Mouse (Mus musculus): ENCODE data around the gene Col4a2.

Col4a2 gene

DNA sequence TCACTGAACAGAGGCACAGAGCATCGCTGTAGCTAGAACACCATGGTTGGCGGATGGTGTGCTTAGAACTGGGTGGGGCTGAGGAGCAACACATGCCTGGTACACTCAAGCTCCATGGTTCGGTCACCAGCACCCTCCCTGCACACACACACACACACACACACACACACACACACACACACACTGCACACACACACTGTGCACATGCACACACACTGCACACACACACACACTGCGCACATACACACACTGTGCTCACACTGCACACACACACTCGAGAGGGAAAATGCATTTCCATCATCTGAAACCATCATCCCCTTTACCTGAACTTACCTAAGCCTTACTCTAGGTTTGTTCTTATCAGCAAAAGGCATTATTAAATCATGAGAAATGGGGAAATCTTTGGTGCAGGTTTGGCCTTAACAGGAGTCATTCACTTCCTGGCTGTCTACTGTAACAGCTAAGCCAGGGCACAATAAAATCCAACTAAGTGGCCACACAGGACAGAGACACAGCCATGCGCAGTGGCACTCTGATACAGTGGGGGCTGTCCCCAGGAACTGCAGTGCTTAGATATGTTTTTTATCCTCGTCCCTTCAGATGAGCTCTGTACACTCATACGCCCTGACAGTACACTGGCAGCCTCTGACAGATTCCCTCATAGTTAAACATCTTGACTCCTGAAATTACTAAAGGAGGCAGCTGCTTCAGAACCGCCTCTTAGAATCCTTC, 49.1 kb downstream of the Col4a2 start:
- in situ Hi-C loops (cut with MboI), result no loop called here

DNA sequence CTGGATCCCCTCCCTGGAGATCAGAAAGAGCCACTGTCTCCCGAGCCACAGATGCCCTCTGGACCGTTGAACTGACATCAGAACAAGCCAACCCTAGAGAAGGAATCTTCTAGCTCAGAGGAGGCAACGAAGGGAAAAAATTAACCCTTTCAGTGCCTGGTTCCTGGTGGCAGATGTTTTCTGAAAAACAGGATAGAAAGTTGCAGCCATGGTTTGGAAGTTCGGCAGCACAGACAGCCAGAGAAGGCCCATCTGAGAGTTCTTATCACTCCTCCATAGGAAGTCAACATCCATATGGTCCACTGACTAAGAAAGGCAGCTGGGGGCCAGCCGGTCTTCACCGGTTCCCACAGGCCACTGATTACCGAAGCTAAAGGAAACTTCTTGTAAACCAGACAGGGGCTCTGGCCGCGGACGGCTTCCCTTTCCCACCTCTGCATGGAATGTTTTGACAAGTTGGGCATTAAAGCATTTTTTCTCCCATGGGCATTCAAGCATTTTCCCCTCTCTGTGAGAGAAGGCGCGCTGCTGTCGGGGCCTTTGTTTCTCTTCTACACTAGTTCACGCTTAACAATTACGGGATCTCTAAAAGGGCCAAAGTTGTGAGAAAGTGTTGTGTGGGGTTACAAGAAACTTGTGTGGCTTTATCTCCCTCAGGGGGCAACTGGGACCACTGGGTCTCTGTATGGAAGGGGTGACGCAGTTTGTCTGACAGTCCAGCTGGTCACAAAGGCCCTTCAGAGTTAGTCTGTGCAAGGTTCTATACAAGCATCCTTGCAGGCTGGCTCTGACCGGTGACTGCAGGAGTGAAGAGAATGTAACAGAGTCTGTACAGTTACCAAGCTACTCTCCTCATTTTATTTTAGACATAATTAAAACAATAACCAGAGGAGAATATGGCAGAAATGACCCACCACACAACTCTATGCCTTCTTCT, 49.9 kb downstream of the Col4a2 start:
- in situ Hi-C loops (cut with MboI), result no loop called here

DNA sequence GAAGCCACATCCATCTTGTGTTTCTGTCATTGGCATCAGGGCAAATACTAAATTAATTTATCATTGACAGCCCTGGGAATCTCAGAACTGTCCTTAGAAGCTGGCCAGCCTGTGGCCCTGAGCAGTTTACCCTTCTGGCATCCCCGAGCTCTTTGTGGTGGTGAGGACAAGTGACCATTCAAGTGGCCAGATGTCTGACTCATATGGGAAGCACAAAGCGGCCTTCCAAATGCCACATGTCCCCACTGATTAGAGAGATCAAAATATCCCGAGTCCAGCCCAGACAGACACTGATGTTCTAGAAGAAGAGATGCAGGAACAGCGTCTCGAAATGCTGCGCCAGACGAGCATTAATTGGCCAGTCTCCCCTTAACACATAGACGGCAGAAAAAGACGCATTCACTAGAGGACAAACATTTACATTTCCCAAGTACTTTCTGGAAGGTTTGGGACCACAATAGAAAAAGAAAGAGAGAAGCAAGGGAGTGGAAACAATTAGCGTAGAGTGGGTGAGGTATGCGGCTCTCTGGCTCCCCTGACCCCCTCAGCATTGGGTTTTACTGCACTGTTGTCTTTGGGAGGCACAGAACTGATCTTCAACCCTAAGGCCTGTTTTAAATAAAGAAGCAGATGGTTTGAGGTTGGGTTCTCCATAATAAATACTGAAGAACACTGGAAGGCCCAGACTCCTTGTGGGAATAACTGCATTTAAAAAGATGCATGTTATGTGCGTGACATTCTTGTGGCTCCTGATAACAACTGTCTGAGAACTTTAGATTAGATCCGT, 50.9 kb downstream of the Col4a2 start:
- in situ Hi-C loops (cut with MboI), result no loop called here

DNA sequence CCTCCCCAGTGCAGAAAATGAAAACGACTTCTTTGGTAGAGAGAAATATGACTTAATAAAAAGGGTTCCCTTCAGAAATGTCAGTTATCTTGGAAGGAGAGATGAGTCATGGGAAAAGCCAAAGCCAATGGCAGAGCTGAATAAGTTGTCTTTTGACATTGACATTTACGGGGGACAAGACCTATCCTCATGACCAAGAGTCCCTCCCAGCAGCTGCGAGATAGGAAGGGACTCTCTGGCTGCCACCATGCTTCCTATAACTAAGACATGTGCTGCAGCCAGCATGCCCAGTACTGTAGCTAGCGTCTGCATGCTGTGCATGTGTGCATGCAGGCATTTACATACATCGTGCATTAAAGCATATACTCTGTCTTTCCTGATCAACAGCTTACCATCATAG, 53.6 kb downstream of the Col4a2 start:
- in situ Hi-C loops (cut with MboI), result no loop called here

DNA sequence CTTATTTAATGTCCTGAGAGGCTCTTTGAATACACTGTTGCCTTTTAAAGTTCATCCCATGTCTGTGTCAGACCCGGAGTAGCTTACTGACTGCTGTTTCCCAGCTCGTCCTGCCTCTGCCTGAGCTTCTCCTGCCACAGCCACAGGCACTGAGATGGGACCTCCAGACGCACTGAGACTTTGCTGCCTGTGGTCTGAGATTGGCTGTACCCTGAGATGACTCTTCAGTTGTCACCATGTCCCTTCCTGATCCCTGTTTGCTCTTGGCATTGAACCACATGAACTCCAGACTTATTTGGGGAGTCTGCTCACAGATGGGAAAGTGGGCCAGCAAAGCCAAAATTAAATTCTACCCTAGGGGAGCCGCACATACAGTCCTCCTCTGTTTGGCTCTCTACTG, 54.1 kb downstream of the Col4a2 start:
- in situ Hi-C loops (cut with MboI), result no loop called here

DNA sequence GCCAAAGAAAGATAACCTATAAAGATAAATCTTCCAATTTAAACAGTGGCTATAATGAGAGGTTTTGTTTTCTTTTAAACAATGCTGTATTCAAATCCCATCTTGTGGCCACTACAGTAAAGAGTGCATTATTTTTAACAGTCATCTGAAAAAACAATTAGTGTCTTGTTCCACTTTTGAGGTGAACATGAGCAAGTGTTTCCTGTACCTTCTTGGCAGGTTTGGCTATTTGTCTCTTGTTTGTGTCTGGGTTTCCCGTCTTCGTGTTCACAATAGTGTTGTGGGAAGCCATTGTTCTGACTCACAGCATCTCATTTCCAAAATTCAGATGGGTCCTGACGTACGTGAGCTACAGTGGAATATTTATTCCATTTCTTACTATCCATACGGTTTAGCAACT, 55.1 kb downstream of the Col4a2 start:
- in situ Hi-C loops (cut with MboI), result no loop called here

DNA sequence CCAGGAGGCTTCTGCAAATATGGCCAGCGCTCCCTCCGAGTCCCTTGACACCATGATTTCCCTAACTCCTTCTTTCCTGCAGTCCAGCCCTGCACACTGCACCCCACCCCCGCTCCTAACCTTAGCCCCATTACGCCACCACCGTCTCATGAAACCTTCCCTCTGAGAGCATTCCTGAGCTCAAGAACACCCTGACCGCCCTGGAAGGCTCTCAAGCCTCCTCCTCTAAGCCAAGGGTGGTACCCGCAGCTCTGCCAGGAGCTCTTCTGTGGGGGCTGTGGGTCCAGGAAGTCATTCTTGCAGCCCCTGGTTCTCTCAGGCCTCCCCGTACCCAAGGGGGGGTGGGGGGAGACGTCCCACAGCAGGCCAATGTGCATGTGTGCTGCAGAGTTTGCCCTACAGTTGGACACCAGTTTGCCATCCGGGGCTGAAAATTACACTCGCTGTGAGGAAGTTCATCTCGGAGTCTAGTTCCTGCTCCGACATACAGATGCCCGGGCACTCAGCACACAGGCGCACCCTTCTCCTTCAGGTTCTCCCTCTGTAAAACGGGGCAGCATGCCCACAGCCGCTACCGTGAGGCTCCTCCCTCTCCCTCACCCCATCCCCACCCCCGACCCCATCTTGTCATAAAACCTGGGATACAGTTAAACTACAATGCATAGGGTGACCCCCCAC, 57.1 kb downstream of the Col4a2 start:
- in situ Hi-C loops (cut with MboI), result no loop called here

DNA sequence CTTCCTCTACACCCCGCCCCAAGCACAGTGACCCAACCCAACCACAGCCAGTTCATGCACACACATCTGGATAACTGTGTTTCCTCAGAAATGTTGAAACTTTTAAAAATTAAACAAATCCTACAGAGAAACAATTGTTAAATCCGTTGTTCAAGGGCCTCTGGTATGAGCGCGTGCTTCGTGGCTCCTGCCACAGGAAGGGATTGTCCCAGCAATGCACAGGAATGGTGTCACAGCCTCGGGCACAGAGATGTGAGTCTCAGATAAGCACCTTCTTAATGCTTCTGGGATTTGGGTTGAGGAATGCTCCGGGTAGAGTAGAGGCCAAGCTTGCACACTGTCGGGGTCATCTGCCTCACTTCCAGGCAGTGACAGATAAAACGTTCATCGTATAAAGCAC, 58.7 kb downstream of the Col4a2 start:
- in situ Hi-C loops (cut with MboI), result no loop called here

DNA sequence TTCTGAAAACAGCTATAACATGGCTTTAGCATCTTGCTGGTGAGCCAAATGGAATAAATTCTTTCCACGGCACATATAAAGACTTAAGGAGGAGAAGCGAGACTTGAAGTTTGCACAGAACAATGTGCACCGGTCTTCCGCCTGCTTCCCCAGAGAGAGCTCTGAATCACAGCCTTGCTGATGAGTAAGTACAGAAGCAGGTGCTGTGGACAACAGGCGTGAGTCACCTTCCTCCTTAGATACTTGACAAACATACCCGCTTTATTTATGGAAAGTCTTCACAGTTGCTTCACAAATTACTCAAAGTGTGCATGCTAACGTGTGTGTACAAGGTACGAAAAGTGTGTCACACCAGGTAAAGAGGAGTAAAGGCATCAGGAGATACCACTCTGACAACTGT, 59.5 kb downstream of the Col4a2 start:
- in situ Hi-C loops (cut with MboI), result no loop called here

DNA sequence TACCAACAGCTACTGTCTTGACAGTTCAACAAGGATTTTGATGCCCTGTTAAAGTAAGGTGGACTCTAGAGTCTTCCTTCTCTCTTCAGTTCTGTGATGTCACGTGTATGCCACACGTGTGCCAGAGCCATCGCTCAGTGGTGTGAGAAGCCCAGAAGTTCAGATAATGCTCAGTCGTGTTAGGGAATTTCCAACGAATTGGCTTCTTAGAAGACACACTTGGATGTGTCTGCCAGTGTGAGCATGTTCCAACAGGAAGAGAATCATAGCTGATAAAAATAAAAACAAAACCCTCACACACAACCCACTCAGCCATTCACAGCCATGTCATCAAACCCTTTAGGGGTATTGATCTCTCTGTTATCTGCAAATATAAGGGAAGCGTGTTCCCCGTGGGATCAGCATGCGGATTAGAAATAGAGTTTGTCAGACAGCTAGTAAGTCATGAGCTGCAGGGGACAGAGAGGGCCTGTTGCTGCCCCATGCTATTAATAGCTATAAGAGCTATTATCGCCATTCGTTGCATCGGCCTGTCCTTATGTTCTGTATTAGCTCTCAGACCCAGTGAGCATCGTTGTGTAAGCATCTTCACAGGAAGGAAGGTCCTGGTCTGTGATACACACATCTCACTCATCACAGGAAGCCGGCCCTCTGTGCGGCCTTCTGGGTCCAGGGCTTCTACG, 61.2 kb downstream of the Col4a2 start:
- in situ Hi-C loops (cut with MboI), result no loop called here

DNA sequence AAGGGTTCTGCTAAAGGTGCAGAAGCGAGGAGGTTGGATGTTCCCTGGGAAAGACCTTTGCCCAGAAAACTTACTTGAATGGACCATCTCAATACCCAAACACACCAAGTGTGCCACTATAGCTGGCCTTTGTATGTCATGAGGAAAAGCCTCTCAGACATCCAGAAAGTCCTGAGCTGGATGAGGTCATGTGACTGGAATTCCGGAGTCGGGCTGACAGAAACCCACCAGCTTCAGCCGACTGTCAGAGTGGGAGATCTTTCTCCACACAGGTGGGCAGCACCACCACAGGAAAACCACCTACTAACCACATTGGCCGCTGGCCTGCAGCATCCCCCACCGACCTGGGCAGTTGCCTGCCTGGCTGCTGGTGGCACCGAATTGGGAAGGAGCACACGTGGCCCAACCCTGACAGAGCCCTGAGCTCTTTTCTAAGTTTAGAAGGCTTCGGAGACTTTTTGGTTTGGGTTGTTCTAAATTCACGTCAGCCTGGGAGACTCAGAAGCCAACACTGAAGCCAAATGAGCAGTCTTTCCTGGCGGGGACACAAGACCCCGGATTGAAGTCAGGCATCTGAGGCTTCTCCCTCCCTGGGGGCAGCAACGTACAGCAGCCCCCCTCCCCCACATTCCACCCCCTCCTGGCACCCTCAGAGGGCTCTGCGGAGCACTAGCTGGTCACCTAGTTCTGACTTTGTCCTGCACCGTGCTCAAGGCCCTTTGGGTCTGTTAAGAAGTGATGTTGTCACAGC, 61.9 kb downstream of the Col4a2 start:
- in situ Hi-C loops (cut with MboI), result no loop called here

DNA sequence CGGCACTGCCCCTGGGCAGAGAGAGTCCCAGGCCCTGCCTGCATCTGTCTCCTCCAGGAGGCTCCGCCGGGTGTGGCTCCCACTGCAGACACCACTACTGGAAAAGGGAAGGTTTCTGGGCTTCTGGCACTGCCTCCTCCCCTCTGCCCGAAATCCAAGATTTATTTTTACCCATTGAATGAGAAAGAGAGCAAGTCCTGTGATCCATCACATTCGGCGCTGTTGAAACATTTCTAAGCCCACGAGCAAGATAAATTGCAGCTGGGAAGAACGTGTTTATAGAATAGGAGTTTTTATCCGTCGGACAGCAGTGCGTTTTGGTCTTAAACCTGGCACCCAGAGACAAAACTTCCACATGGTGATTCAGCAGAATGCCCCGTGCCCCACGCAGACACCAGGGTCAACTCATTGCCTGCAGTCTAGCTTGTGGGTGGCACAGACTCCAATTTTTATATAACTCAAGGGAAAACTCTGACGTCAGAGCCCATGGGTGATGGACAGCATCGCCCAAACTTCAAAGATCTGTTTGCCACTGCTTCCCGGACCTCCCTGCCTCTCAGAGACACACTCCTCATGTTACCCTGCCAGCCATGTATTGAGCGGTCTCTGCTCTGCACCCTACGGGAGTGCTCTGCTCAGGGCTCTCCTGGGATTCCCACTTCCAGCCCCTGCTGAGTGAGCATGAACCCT, 63.3 kb downstream of the Col4a2 start:
- in situ Hi-C loops (cut with MboI), result no loop called here

DNA sequence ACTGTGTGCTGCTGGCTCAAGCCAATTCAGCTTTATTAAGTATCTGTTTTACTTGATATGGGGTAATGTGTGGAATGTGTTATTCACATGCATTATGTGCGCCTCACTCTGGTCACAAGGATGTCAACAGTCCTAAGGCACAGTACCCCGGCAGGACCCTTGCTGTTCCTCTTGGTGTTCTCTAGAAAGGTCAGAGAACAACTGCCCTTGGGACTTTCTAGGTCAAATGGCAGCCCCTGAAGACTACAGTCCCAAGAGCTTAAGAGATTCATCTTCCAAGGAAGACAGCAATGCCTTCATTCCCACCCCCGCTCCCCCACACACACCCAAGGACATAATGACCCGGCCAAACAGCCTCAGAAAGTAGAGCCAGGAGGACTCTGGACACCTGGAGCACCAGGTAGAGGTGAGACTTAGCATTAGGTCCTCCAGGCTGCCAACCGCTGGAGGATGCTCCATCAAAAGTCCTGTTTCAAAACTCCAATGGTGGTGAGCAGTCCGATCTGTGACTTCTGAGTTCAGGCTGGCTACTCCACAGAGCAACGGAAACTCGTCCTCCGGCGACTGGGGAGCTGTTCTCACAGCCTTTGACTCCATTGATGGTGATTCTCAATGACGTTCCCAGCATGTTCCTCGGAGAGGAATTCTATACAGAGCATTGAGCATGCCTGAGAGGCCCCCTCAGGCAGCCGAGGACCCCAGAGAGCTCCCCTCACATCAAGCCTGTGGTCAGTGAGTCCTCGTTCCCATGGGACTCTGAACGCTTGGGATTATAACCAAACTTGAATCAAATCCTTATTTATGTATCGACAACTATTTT, 65.0 kb downstream of the Col4a2 start:
- in situ Hi-C loops (cut with MboI), result no loop called here

DNA sequence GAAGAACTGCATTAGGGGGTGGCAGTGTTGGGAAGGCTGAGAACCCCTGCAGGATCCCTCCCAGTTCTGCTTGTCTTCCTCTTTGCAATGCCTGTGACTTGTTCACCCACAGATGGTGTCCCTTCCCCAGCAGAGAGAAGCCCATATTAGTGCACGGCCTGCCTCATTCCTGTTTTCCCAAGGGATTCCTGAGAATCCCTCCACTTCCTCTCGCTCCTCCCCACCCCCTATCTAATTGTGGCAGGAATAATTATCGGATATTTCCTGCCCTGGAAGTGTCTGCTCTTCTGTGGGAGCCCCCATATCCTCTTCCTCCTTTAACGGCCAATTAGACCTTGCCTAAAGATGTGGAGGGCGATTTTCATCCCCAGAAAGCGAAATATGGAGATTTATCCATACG, 67.0 kb downstream of the Col4a2 start:
- in situ Hi-C loops (cut with MboI), result no loop called here

DNA sequence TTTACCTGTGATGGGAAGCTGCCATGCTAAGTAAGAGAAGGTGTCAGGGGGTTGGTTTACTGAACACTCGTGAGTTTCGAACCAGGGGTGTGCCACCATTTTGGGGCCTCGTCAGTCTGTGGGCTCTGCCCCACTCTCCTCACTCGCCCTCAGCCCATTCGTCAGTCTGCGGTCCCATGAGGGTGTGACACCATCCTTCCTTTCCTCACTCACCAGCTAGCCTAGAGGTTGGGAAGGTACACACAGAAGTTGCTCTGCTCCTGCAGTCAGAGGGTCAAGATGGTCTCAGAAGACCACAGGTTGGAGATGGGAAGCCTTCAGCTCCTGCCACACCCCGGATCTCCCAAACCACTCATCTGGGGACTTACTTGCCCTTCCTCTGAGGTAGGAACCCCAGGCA, 68.9 kb downstream of the Col4a2 start:
- in situ Hi-C loops (cut with MboI), result no loop called here

DNA sequence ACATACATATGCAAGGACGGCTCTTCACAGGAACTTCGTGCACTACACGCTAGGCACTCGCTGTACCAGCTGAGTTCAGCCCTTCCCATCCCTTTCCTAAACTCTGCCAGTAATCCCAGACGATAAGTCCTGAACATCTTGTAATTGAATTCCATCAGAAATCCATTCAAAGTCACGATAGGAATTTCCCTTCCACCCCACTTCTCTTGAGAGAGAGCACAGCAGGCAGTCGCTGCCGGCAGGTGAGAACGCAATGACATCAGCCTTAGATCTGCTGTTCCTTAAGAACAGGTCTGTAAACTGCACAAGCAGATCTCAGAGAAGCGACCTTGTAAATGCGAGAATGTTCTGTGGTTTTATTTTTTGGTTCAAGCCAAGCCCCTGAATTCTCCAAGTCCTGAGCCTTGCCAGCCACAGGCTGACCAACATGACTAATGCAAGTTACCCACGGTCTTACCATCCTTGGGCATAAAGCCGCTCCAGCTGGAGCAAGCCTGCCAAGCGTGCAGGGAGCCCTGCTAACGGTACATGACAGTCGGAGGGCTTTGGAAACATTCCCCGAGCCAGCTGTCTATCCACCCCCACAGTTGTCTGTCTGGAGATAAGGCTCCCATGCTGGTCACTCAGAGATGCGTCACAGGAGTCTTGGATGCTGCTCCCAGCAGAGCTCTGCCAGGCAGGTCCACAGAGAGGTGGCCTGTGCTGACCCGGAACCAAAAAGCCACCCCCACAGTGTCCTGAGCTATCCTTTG, 69.6 kb downstream of the Col4a2 start:
- in situ Hi-C loops (cut with MboI), result no loop called here

DNA sequence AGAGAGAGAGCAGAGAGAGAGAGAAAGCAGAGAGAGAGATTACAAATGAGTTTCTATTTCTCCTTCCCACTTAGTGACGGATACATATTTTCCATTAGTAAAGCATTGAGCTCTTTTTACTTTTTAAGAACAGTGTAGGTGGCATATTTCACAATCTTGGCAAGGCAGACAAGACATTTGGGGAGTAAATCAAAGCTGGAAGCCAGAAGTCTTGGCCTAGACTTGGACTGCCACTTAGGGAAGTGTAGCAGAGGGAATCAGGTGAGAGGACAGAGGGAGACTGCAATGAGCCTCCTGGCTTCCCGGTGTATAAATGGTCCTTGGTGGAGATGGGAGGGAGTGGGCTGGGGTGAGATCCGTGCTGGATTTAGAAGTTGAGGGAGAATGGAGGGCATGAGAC, 70.3 kb downstream of the Col4a2 start:
- in situ Hi-C loops (cut with MboI), result no loop called here

DNA sequence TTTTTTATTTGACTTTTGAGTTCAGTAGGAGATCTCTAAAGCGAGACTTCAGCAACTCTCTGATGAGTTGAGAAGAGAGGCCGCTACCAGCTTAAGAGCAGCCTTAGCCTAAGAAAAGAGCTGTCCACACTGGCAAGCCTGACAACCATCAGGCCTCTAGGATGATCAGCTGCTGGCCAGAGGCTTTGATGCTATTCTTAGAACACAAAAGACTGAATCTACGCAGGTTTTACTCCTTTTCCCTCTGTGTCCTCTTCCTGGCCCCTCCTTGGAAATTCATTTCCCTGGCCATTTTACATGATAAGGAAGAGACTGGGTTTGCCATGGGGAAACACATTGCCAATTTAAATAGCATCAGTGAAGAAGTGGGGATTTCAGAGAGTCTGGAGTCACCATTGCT, 70.8 kb downstream of the Col4a2 start:
- in situ Hi-C loops (cut with MboI), result no loop called here

All from mature B cell (primary cell).